Mouse (Mus musculus) kidney, embryonic 14.5 days (tissue): ENCODE results near the gene Nfkb1. TPM values are rescaled to one million over a fixed set of nuclear protein-coding genes. Genes with fewer than 3 reads are reported as not detected.

Experiments used
- ATAC-seq: fragments of 200-750 bp; cut with Nextera tagmentation; 2 replicates; pipeline ENCODE4 v1.8.0; 2017; ENCODE audit warnings: moderate number of reproducible peaks, mild to moderate bottlenecking, moderate TSS enrichment, moderate library complexity; ENCODE audit not compliant: low FRiP score, low TSS enrichment
- H3K27ac ChIP-seq: fragments of 300-500 bp; sonication (generic); 2 replicates; pipeline ENCODE4 v1.5.1; 2014; ENCODE audit warnings: low read depth, mild to moderate bottlenecking, low read length, moderate library complexity, mixed read lengths
- H3K27me3 ChIP-seq: fragments of 300-500 bp; sonication (generic); 2 replicates; pipeline ENCODE4 v1.6.1; 2014; ENCODE audit warnings: mild to moderate bottlenecking, low read length; ENCODE audit not compliant: control insufficient read depth, insufficient read depth
- H3K36me3 ChIP-seq: fragments of 300-500 bp; sonication (generic); 2 replicates; pipeline ENCODE4 v1.6.1; 2014; ENCODE audit warnings: low read length, mixed read lengths; ENCODE audit not compliant: control insufficient read depth, insufficient read depth
- H3K4me1 ChIP-seq: fragments of 300-500 bp; sonication (generic); 2 replicates; pipeline ENCODE4 v1.6.1; 2014; ENCODE audit warnings: low read length, mixed read lengths; ENCODE audit not compliant: control insufficient read depth, insufficient read depth
- H3K4me2 ChIP-seq: fragments of 300-500 bp; sonication (generic); replicated peaks from 2 replicates; pipeline ENCODE4 v1.6.1; 2014; ENCODE audit warnings: low read depth, mild to moderate bottlenecking, low read length
- H3K4me3 ChIP-seq: fragments of 300-500 bp; sonication (generic); 2 replicates; pipeline ENCODE4 v1.5.1; 2014; ENCODE audit warnings: mild to moderate bottlenecking, low read length
- H3K9ac ChIP-seq: fragments of 300-500 bp; sonication (generic); 2 replicates; pipeline ENCODE4 v1.6.1; 2014; ENCODE audit warnings: low read depth, mild to moderate bottlenecking, low read length, moderate library complexity
- H3K9me3 ChIP-seq: fragments of 300-500 bp; sonication (generic); 2 replicates; pipeline ENCODE4 v1.6.1; 2016; ENCODE audit warnings: low read length; ENCODE audit not compliant: control insufficient read depth
- WGBS: fragments of 180-500 bp; shearing (Covaris S2); extraction: QIAGEN DNeasy Blood & Tissue Kit; methylation state at CpG from one replicate; pipeline ENCODE4 v1.1.7; 2014; 5-methylcytosine and 5-hydroxymethylcytosine counted together
- polyA plus RNA-seq: library from polyadenylated mRNA; unstranded; fragments of >200 nt; fragmentation: Nextera tagmentation; extraction: Ambion mirVana; gene quantifications from 2 replicates; pipeline ENCODE4 v1.2.1, GENCODE M21; 2014

Gene Nfkb1
- polyA plus RNA-seq, 1 experiment from 2014 or later: 25.1 TPM

GRCm38 (mm10) chr3:135711613-135712012 lies 20.3 kb upstream of the Nfkb1 start:
- no peaks in the 10 kb centered on the region for H3K9me3 ChIP-seq
- no peaks in the 10 kb centered on the region for H3K4me1 ChIP-seq
- WGBS: 96% methylated on average over 4 of the region's 4 CpGs
- no peak overlapping the region for H3K27ac ChIP-seq
- H3K4me2 ChIP-seq: no peak overlapping the region
- H3K9ac ChIP-seq: no peak overlapping the region
- H3K27me3 ChIP-seq: no peaks in the 10 kb centered on the region
- no peak for ATAC-seq
- no peaks in the 10 kb centered on the region for H3K36me3 ChIP-seq
- H3K4me3 ChIP-seq: no peak overlapping the region

- ATAC-seq: no peak
- 92% methylated on average over 9 of the region's 9 CpGs for WGBS
- H3K4me2 ChIP-seq: no peak overlapping the region
- H3K4me3 ChIP-seq: no peak overlapping the region
- no peak overlapping the region for H3K27ac ChIP-seq
- H3K36me3 ChIP-seq: no peaks in the 10 kb centered on the region
- H3K27me3 ChIP-seq: no peaks in the 10 kb centered on the region
- no peak overlapping the region for H3K9ac ChIP-seq
- no peaks in the 10 kb centered on the region for H3K4me1 ChIP-seq
- H3K9me3 ChIP-seq: no peaks in the 10 kb centered on the region
Observed at GRCm38 (mm10) chr3:135711040-135711570, 19.8 kb upstream of the Nfkb1 start.

DNA sequence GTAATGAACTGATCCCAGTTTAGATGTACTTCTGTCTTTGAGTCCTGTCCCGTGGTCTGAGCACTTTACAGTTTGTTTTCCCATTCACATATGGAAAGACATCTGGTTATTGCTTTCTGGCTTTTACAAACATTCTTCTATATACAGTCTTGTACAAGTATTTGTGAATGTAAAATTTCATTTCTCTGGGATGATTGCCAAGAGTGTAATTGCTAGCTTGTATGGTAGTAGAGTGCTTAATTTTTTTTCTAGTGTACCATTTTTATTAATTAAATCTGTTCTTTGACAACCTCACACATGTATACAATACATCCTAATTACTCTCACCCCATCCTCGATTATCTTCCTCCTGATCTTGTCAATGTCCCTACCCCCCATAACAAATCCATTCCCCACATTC lies 12.0 kb upstream of the Nfkb1 start:
- Histone ChIP-seq H3K27me3 (no peaks in the 10 kb centered on the region; the same call in 1 of the 2 replicates), H3K4me2 (no peak overlapping the region), H3K36me3 (no peaks in the 10 kb centered on the region), H3K9me3 (no peaks in the 10 kb centered on the region), H3K4me1 (no peaks in the 10 kb centered on the region), H3K4me3 (no peak overlapping the region), H3K27ac (no peak overlapping the region), H3K9ac (no peak overlapping the region)
- no peak for ATAC-seq
- 75% methylated on average over 2 of the region's 2 CpGs for WGBS

GRCm38 (mm10) chr3:135702658-135703057 lies 11.3 kb upstream of the Nfkb1 start:
- Histone ChIP-seq H3K9me3 (no peaks in the 10 kb centered on the region), H3K4me1 (no peaks in the 10 kb centered on the region), H3K27ac (no peak overlapping the region), H3K27me3 (no peaks in the 10 kb centered on the region; the same call in 1 of the 2 replicates), H3K9ac (no peak overlapping the region), H3K36me3 (no peaks in the 10 kb centered on the region), H3K4me3 (no peak overlapping the region), H3K4me2 (no peak overlapping the region)
- no peak for ATAC-seq
- 90% methylated on average over 5 of the region's 5 CpGs for WGBS

- ATAC-seq: no peak
- Histone ChIP-seq H3K9me3 (no peaks in the 10 kb centered on the region), H3K4me1 (no peaks in the 10 kb centered on the region), H3K36me3 (no peaks in the 10 kb centered on the region), H3K27ac (no peak overlapping the region), H3K4me3 (no peak overlapping the region), H3K4me2 (no peak overlapping the region), H3K27me3 (peaks cover 4% of the 10 kb centered on the region; the same call in 1 of the 2 replicates), H3K9ac (no peak overlapping the region)
- WGBS: 65% methylated on average over 10 of the region's 10 CpGs
Observed at GRCm38 (mm10) chr3:135699523-135700264, 8.3 kb upstream of the Nfkb1 start.

DNA sequence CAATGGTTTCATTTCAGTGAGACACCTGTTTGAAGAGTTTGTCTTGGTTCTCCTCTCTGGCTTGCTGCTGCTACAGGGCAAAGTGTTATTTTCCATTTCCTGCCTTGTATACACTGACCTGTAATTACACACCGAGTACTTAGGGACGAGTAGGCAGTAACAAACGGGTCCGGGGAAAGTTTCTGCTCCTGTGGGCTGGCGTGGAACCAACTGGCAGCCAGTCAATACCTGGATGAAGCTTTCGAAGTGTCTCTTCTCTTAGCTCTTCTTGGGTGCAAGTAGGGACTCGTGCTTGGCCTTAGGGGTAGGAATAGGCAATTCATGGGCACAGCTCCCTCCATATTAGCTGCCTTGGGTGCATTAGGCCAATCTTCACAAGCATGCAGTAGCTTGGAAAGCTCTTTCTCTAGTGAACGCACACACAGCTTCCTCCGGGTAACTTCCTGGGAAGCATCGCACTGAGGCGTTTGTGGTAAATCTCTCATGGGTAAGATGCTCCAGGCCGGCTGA lies 7.2 kb upstream of the Nfkb1 start:
- Histone ChIP-seq H3K4me3 (no peak overlapping the region), H3K4me1 (no peaks in the 10 kb centered on the region), H3K27me3 (peaks cover 4% of the 10 kb centered on the region; the same call in 1 of the 2 replicates), H3K9me3 (no peaks in the 10 kb centered on the region), H3K36me3 (no peaks in the 10 kb centered on the region), H3K4me2 (no peak overlapping the region), H3K9ac (no peak overlapping the region), H3K27ac (no peak overlapping the region)
- ATAC-seq: no peak
- WGBS: 57% methylated on average over 12 of the region's 12 CpGs

- no peak for ATAC-seq
- H3K4me3 ChIP-seq: no peak overlapping the region
- H3K36me3 ChIP-seq: no peaks in the 10 kb centered on the region
- H3K9me3 ChIP-seq: no peaks in the 10 kb centered on the region
- peaks cover 6% of the 10 kb centered on the region; the same call in 1 of the 2 replicates for H3K4me1 ChIP-seq
- no peak overlapping the region for H3K9ac ChIP-seq
- WGBS: 87% methylated on average over 8 of the region's 8 CpGs
- no peak overlapping the region for H3K4me2 ChIP-seq
- peaks cover 4% of the 10 kb centered on the region; the same call in 1 of the 2 replicates for H3K27me3 ChIP-seq
- H3K27ac ChIP-seq: no peak overlapping the region
Observed at GRCm38 (mm10) chr3:135696262-135696661, 4.9 kb upstream of the Nfkb1 start.

- Histone ChIP-seq H3K4me3 (no peak overlapping the region), H3K27ac (no peak overlapping the region), H3K4me1 (peaks cover 18% of the 10 kb centered on the region; the same call in 1 of the 2 replicates), H3K4me2 (no peak overlapping the region), H3K9ac (no peak overlapping the region), H3K9me3 (no peaks in the 10 kb centered on the region), H3K36me3 (no peaks in the 10 kb centered on the region), H3K27me3 (0 out of 2 replicates have a peak, but pooled peaks cover 4% of the 10 kb centered on the region)
- WGBS: 33% methylated on average over 3 of the region's 3 CpGs
- no peak for ATAC-seq
Observed at GRCm38 (mm10) chr3:135692999-135693398, 1.7 kb upstream of the Nfkb1 start.

DNA sequence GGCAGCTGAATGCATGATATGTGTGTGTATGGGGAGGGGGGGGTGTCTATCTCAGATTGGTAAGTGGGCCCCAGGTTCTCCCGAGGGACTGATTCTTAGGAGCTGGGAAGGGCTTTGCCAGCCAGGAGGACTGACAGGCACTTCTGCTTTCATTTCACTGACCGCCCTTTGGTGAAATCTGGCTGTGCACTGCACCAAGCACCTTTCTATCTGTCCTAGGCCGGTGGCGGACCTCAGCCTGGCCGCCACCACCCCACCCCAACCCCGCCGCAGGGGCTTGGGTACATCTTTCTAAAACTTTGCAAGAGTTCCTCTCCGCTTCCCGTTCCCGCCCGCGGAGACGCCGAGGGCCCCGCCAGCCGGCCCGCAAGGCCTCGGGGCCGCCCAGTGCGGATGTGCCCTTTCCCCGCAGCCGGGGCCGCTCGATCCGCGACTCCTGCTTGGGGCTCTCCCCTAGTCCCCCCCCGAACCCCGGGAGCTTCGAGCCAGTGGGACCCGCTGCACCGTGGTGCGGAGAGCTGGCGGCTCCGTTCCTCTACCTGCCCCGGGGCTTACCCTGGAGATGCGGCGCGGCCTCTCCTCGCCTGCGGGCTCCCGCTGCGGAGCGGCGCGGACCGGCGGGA lies 668 bp downstream of the Nfkb1 start:
- WGBS: under 1% methylated on average over 34 of the region's 47 CpGs
- Histone ChIP-seq H3K4me2 (peak overlapping the region; percentile 88), H3K9me3 (no peaks in the 10 kb centered on the region), H3K27ac (peak overlapping the region; percentile 83), H3K9ac (peak overlapping the region; percentile 96), H3K27me3 (no peaks in the 10 kb centered on the region), H3K36me3 (no peaks in the 10 kb centered on the region), H3K4me1 (peaks cover 20% of the 10 kb centered on the region; the same call in 1 of the 2 replicates), H3K4me3 (peak overlapping the region; percentile 84)
- peak; percentile 70 for ATAC-seq
